Mouse (Mus musculus) limb, embryonic 14.5 days (tissue): Measurements from ENCODE around the gene Adgrl2. TPM values are rescaled to one million over a fixed set of nuclear protein-coding genes. Genes with fewer than 3 reads are reported as not detected.

Source experiments
- ATAC-seq: fragments of 200-750 bp; cut with Nextera tagmentation; 2 replicates; pipeline ENCODE4 v1.8.0; 2017; ENCODE audit warnings: low read depth, moderate number of reproducible peaks, moderate TSS enrichment; ENCODE audit not compliant: low FRiP score
- DNase-seq: peaks from one replicate; pipeline ENCODE4 v3.0.0-alpha.2; 2015; ENCODE audit warnings: low spot score
- H3K27ac ChIP-seq: fragments of 300-500 bp; sonication (generic); replicated peaks from 2 replicates; pipeline ENCODE4 v1.5.1; 2014; ENCODE audit warnings: low read depth, mild to moderate bottlenecking, low read length, moderate library complexity, mixed read lengths
- H3K27me3 ChIP-seq: fragments of 300-500 bp; sonication (generic); 2 replicates; pipeline ENCODE4 v1.6.1; 2014; ENCODE audit warnings: low read length, mixed read lengths; ENCODE audit not compliant: control insufficient read depth, insufficient read depth
- H3K36me3 ChIP-seq: fragments of 300-500 bp; sonication (generic); 2 replicates; pipeline ENCODE4 v1.6.1; 2014; ENCODE audit warnings: mild to moderate bottlenecking, low read length, moderate library complexity, mixed read lengths; ENCODE audit not compliant: control insufficient read depth, insufficient read depth
- H3K4me1 ChIP-seq: fragments of 300-500 bp; sonication (generic); 2 replicates; pipeline ENCODE4 v1.6.1; 2014; ENCODE audit warnings: antibody characterized with exemption, low read length, mixed read lengths; ENCODE audit not compliant: control insufficient read depth, insufficient read depth
- H3K4me2 ChIP-seq: fragments of 300-500 bp; sonication (generic); replicated peaks from 2 replicates; pipeline ENCODE4 v1.6.1; 2014; ENCODE audit warnings: low read depth, mild to moderate bottlenecking, low read length, moderate library complexity; ENCODE audit not compliant: severe bottlenecking
- H3K4me3 ChIP-seq: fragments of 300-500 bp; sonication (generic); replicated peaks from 2 replicates; pipeline ENCODE4 v1.5.1; 2014; ENCODE audit warnings: low read length
- H3K9ac ChIP-seq: fragments of 300-500 bp; sonication (generic); 2 replicates; pipeline ENCODE4 v1.6.1; 2014; ENCODE audit warnings: mild to moderate bottlenecking, low read depth, low read length, moderate library complexity; ENCODE audit not compliant: severe bottlenecking
- H3K9me3 ChIP-seq: fragments of 300-500 bp; sonication (generic); 2 replicates; pipeline ENCODE4 v1.6.1; 2016; ENCODE audit warnings: low read length; ENCODE audit not compliant: control insufficient read depth
- POLR2A ChIP-seq: fragments of 200-500 bp; IDR thresholded peaks from 2 replicates; pipeline ENCODE4 v1.8.0; 2012; ENCODE audit warnings: inconsistent platforms, mild to moderate bottlenecking, moderate library complexity, borderline replicate concordance; ENCODE audit not compliant: insufficient read depth, insufficient read length; ENCODE audit errors: extremely low read depth
- WGBS: fragments of 180-500 bp; shearing (Covaris S2); extraction: QIAGEN DNeasy Blood & Tissue Kit; methylation state at CpG from one replicate; pipeline ENCODE4 v1.1.7; 2014; 5-methylcytosine and 5-hydroxymethylcytosine counted together
- polyA plus RNA-seq, 2 experiments: library from polyadenylated mRNA; depleted of rRNA in 1 of 2; stranded (reverse) in 1 of 2; unstranded in 1 of 2; fragments of >200 nt; fragmentation: Nextera tagmentation in 1 of 2; extraction: Ambion mirVana in 1 of 2; gene quantifications; 2 replicates each; pipeline versions ENCODE4 v1.2.1 to v1.2.3; 2012 to 2014

Adgrl2 gene
- polyA plus RNA-seq, 2 experiments = 119 to 147 TPM

DNA sequence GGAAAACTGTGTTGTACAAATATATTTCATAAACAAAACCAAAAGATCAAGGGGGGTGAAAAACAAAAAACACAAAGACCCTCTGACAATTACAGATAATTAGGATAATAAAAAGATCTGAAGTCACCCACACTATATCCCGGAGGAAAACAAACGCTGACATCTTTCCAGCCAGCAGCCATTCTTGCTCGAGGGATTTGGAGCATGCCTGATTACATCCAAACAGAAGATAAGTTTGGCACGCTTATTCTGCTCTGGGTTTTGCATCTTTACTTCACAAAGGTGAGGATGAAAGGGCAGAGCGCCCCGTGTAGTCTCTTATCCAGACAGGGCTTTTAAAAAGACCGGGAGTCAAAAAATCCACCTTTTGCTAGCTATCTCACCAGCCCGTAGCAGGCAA lies 137.0 kb downstream of the Adgrl2 start:
- Histone ChIP-seq H3K36me3 (peaks cover 46% of the 10 kb centered on the region), H3K9ac (no peak overlapping the region)
- no peak for ATAC-seq

DNA sequence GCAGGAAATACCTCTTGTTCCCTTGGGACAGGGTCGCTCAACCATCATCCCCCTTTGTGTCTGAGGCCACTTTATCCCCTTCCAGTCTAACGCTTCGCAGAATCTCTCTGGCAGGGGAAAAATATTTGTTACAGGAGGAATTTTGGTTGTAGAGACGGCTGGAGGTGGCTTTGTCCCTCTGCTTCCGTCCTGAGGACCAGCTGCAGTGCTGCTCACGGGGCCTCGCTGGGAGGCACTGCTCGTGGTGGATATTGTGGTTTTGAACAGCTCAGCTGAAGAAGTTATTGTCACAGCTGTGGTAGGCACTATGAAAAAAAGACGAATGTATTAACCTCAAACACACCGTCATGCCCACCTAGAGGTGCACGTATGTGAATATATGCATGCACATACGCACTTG lies 137.8 kb downstream of the Adgrl2 start:
- no peak overlapping the region for H3K4me3 ChIP-seq
- H3K4me2 ChIP-seq = no peak overlapping the region
- peaks cover 48% of the 10 kb centered on the region for H3K36me3 ChIP-seq
- ATAC-seq (no peak), DNase-seq (no peak)
- H3K4me1 ChIP-seq = peaks cover 16% of the 10 kb centered on the region; the same call in 1 of the 2 replicates
- WGBS = 65% methylated on average over 12 of the region's 12 CpGs
- no peak overlapping the region for H3K9ac ChIP-seq
- H3K9me3 ChIP-seq = no peaks in the 10 kb centered on the region
- no peak overlapping the region for H3K27ac ChIP-seq
- H3K27me3 ChIP-seq = no peaks in the 10 kb centered on the region
- TF ChIP-seq POLR2A = no peak

More for the DNA sequence above, 137.0 kb downstream of the Adgrl2 start:
- H3K9me3 ChIP-seq = no peaks in the 10 kb centered on the region
- H3K4me1 ChIP-seq = peaks cover 16% of the 10 kb centered on the region; the same call in 1 of the 2 replicates
- DNase-seq = no peak
- H3K4me3 ChIP-seq = no peak overlapping the region
- 55% methylated on average over 8 of the region's 8 CpGs for WGBS
- H3K27me3 ChIP-seq = no peaks in the 10 kb centered on the region
- H3K27ac ChIP-seq = no peak overlapping the region
- H3K4me2 ChIP-seq = no peak overlapping the region
- TF ChIP-seq POLR2A = no peak

DNA sequence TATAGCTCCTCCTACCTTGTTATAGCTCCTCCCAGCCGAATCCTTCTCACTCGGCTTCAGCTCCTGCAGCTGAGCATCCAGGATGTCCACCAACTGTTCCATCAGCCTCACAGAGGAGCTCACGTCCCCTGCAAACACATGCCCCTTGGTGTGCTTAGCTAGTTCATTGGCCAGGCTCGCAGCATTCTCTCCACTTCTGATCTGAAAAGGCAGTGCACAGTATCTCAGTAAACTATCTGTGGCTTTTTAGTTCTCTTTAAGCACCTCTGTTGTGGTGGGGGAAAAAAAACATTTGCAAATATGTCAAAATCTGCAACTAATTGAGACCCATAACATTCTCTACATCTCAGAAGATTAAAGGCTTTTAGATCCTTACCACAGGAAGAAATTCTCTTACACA lies 139.5 kb downstream of the Adgrl2 start:
- Histone ChIP-seq H3K4me3 (no peak overlapping the region), H3K4me2 (no peak overlapping the region), H3K9ac (no peak overlapping the region), H3K27ac (no peak overlapping the region), H3K27me3 (no peaks in the 10 kb centered on the region), H3K36me3 (peaks cover 65% of the 10 kb centered on the region), H3K4me1 (peaks cover 16% of the 10 kb centered on the region; the same call in 1 of the 2 replicates), H3K9me3 (no peaks in the 10 kb centered on the region)
- ATAC-seq (no peak), DNase-seq (no peak)
- 89% methylated on average over 4 of the region's 4 CpGs for WGBS
- no peak for TF ChIP-seq POLR2A

DNA sequence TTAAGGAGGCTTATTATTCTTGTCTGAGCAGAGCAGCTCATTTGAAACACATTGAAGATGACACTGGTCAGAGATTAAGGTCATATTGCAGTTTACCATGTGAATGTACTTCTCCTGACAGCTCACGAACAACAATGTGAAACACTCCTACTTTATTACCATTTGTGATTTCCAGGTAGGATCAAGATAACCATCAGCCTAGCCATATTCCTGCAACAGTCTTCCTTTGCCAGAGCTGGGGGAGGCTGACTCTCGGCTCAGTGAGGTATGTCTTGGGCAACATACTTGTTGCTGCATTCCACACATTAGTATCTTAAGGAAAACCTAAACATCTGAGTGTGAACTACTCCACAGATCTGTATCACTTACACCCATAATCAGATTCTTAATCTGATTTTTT lies 142.0 kb downstream of the Adgrl2 start:
- no peak for TF ChIP-seq POLR2A

DNA sequence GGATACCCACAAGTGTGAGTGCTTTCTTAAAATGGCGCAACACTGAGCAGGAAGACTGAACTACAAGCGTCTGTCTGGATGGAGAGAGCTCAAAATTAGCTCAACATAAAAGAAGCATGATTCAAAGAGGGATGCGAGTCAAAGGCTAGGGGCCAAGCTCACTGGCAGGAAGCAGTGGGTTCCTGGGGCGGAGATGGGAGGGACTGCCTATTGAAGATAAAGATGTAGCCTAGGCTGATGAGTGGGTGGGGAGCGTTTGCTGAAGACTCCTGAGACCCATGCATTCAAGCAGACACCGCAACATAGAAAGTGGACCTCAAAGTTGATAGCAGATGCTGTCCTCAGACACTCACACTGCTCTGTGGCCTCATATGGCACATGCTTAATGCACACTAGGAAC lies 146.2 kb downstream of the Adgrl2 start:
- no peaks in the 10 kb centered on the region for H3K27me3 ChIP-seq
- no peak for TF ChIP-seq POLR2A
- no peak overlapping the region for H3K9ac ChIP-seq
- H3K36me3 ChIP-seq = peaks cover 72% of the 10 kb centered on the region
- no peaks in the 10 kb centered on the region; the same call in 1 of the 2 replicates for H3K4me1 ChIP-seq
- no peaks in the 10 kb centered on the region for H3K9me3 ChIP-seq
- no peak overlapping the region for H3K27ac ChIP-seq
- H3K4me3 ChIP-seq = no peak overlapping the region
- DNase-seq (no peak), ATAC-seq (no peak)
- no peak overlapping the region for H3K4me2 ChIP-seq
- 88% methylated on average over 6 of the region's 6 CpGs for WGBS

More for the DNA sequence above, 142.0 kb downstream of the Adgrl2 start:
- DNase-seq = no peak
- WGBS = 89% methylated on average over 2 of the region's 2 CpGs
- H3K9me3 ChIP-seq = no peaks in the 10 kb centered on the region
- no peak overlapping the region for H3K4me2 ChIP-seq
- no peak overlapping the region for H3K4me3 ChIP-seq
- no peak for ATAC-seq
- peaks cover 86% of the 10 kb centered on the region for H3K36me3 ChIP-seq
- no peaks in the 10 kb centered on the region for H3K27me3 ChIP-seq
- peaks cover 9% of the 10 kb centered on the region; the same call in 1 of the 2 replicates for H3K4me1 ChIP-seq
- no peak overlapping the region for H3K27ac ChIP-seq
- H3K9ac ChIP-seq = no peak overlapping the region

DNA sequence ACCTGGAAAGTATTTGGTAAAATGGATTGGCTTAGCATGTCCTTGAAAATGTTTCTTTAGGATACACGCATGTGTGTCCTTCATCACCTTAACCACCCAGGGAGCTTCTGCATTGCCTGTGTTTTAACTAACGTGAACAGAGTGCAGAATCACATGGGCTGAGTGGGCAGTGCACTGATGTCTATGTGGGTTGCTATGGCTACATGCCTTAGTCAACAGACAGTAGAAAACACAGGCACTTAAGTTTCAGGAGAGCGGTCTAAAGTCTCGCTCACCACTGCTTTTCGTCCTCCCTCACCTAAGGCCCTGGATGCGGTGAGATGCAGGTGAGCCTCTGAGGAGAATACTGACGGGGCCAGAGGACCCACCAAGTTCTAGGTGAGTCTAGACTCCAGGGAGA lies 147.8 kb downstream of the Adgrl2 start:
- TF ChIP-seq POLR2A = no peak
- Histone ChIP-seq H3K27me3 (no peaks in the 10 kb centered on the region), H3K4me1 (no peaks in the 10 kb centered on the region; the same call in 1 of the 2 replicates), H3K9me3 (no peaks in the 10 kb centered on the region), H3K4me3 (no peak overlapping the region), H3K27ac (no peak overlapping the region), H3K36me3 (peaks cover 72% of the 10 kb centered on the region), H3K9ac (no peak overlapping the region), H3K4me2 (no peak overlapping the region)
- no peak for DNase-seq
- 75% methylated on average over 7 of the region's 7 CpGs for WGBS
- ATAC-seq = no peak
